Comparison of ENCODE assay signal across 19 mouse cellular contexts in genomic region chr2:66117686-66118085, GRCm38 (mm10). TPM values are rescaled to one million over a fixed set of nuclear protein-coding genes. Genes with fewer than 3 reads are reported as not detected.
A peak's percentile ranks its signal among the peaks of the same experiment; 100 is the strongest.
DNase-seq lines count a peak whose midpoint lies in the region; ATAC-seq and TF ChIP-seq lines count a peak whose summit lies in the region.
"Had no signal": no experiment of that assay in that cellular context is flagged by ENCODE, and none has a peak within 500 bp of the region (broad histone marks: within the 10 kb centered on the region; RNA-seq: fewer than 3 reads in every experiment).

No protein-coding gene starts in this region.

- H3K27ac ChIP-seq in forebrain, embryonic 10.5 days: 0 out of 2 replicates have a peak overlapping the region, but pooled peaks have one; percentile 35
- H3K27ac ChIP-seq in forebrain, postnatal 0 days (ENCODE audit: low read depth, low read length): no peak overlapping the region
- H3K27ac ChIP-seq in heart, embryonic 10.5 days: no peak overlapping the region
- no peak overlapping the region for H3K27ac ChIP-seq in midbrain, embryonic 15.5 days
- H3K27ac ChIP-seq: embryonic facial prominence, embryonic 15.5 days; forebrain, embryonic 15.5 days; hindbrain, embryonic 14.5 days; lung, embryonic 15.5 days; neural tube, embryonic 15.5 days had no signal

- ATAC-seq in forebrain, postnatal 0 days: no peak
- no peak for ATAC-seq in midbrain, embryonic 15.5 days (replicated peaks)
- ATAC-seq: forebrain, embryonic 15.5 days had no signal

- WGBS in forebrain, embryonic 10.5 days: 62% methylated on average over 3 of the region's 3 CpGs
- 52% methylated on average over 3 of the region's 3 CpGs for WGBS in forebrain, postnatal 0 days
- 60% methylated on average over 3 of the region's 3 CpGs for WGBS in heart, embryonic 10.5 days
- 82% methylated on average over 3 of the region's 3 CpGs for WGBS in midbrain, embryonic 15.5 days

- H3K9ac ChIP-seq in forebrain, postnatal 0 days: no peak overlapping the region
- H3K9ac ChIP-seq in midbrain, embryonic 15.5 days: no peak overlapping the region
- H3K9ac ChIP-seq: embryonic facial prominence, embryonic 15.5 days; forebrain, embryonic 15.5 days; hindbrain, embryonic 14.5 days; lung, embryonic 15.5 days; neural tube, embryonic 15.5 days had no signal

- H3K36me3 ChIP-seq in forebrain, embryonic 10.5 days (replicated peaks): no peaks in the 10 kb centered on the region
- no peaks in the 10 kb centered on the region for H3K36me3 ChIP-seq in forebrain, postnatal 0 days (ENCODE audit: insufficient read depth)
- no peaks in the 10 kb centered on the region for H3K36me3 ChIP-seq in heart, embryonic 10.5 days
- H3K36me3 ChIP-seq in midbrain, embryonic 15.5 days (replicated peaks): no peaks in the 10 kb centered on the region
- H3K36me3 ChIP-seq: embryonic facial prominence, embryonic 15.5 days; forebrain, embryonic 15.5 days; G1E; lung, embryonic 15.5 days; neural tube, embryonic 15.5 days had no signal

- intact Hi-C loops in heart, postnatal 10 days (cut with DNase I): no loop called here

- peaks cover 11% of the 10 kb centered on the region for H3K27me3 ChIP-seq in forebrain, embryonic 10.5 days (ENCODE audit: poor library complexity, severe bottlenecking)
- H3K27me3 ChIP-seq in forebrain, postnatal 0 days (ENCODE audit: insufficient read depth, low read length): no peaks in the 10 kb centered on the region; the same call in 1 of the 2 replicates
- H3K27me3 ChIP-seq in heart, embryonic 10.5 days (ENCODE audit: insufficient read depth, poor library complexity, severe bottlenecking): peaks cover 12% of the 10 kb centered on the region
- peaks cover 5% of the 10 kb centered on the region; the same call in 1 of the 2 replicates for H3K27me3 ChIP-seq in midbrain, embryonic 15.5 days (replicated peaks)

- no peak for DNase-seq in forebrain, embryonic 10.5 days (ENCODE audit: extremely low spot score, low spot score)
- DNase-seq in forebrain, postnatal 0 days: no peak
- peak; percentile 12 to 15 for DNase-seq in heart, postnatal 10 days
- DNase-seq in heart, embryonic 10.5 days (ENCODE audit: low spot score): no peak
- peak; percentile 20 for DNase-seq in 3134 (ENCODE audit: extremely low read depth, insufficient read length, low spot score)
- DNase-seq in kidney, adult 8-10 months: peak; percentile 75 to 79
- DNase-seq in urinary bladder, postnatal 25 days (ENCODE audit: low spot score): no peak
- DNase-seq: cerebellum, adult 18-20 months; layer of hippocampus, postnatal 36 days; right cerebral cortex, adult 18-20 months; thymus, postnatal 4 days had no signal

- TF ChIP-seq CTCF in forebrain, postnatal 0 days (IDR thresholded peaks at IDR 0.05; ENCODE audit: low read depth): no peak

- H3K4me1 ChIP-seq in forebrain, embryonic 10.5 days: peaks cover 10% of the 10 kb centered on the region
- H3K4me1 ChIP-seq in forebrain, postnatal 0 days (ENCODE audit: insufficient read depth): no peaks in the 10 kb centered on the region
- H3K4me1 ChIP-seq in heart, embryonic 10.5 days: peaks cover 10% of the 10 kb centered on the region; the same call in 1 of the 2 replicates
- H3K4me1 ChIP-seq in midbrain, embryonic 15.5 days: no peaks in the 10 kb centered on the region
- H3K4me1 ChIP-seq: embryonic facial prominence, embryonic 15.5 days; forebrain, embryonic 15.5 days; lung, embryonic 15.5 days; neural tube, embryonic 15.5 days had no signal

- no peaks in the 10 kb centered on the region for H3K9me3 ChIP-seq in forebrain, embryonic 10.5 days
- H3K9me3 ChIP-seq in forebrain, postnatal 0 days (ENCODE audit: low read length): no peaks in the 10 kb centered on the region
- H3K9me3 ChIP-seq in heart, embryonic 10.5 days: no peaks in the 10 kb centered on the region
- no peaks in the 10 kb centered on the region for H3K9me3 ChIP-seq in midbrain, embryonic 15.5 days
- H3K9me3 ChIP-seq: embryonic facial prominence, embryonic 15.5 days; forebrain, embryonic 15.5 days; lung, embryonic 15.5 days; neural tube, embryonic 15.5 days had no signal

- H3K4me3 ChIP-seq in forebrain, embryonic 10.5 days: no peak overlapping the region
- H3K4me3 ChIP-seq in forebrain, postnatal 0 days (ENCODE audit: low read depth, low read length): no peak overlapping the region
- no peak overlapping the region for H3K4me3 ChIP-seq in heart, embryonic 10.5 days
- no peak overlapping the region for H3K4me3 ChIP-seq in midbrain, embryonic 15.5 days
- H3K4me3 ChIP-seq: embryonic facial prominence, embryonic 15.5 days; forebrain, embryonic 15.5 days; lung, embryonic 15.5 days; neural tube, embryonic 15.5 days had no signal

- H3K4me2 ChIP-seq in forebrain, postnatal 0 days (ENCODE audit: low read depth): no peak overlapping the region
- no peak overlapping the region for H3K4me2 ChIP-seq in midbrain, embryonic 15.5 days
- H3K4me2 ChIP-seq: embryonic facial prominence, embryonic 15.5 days; forebrain, embryonic 15.5 days; hindbrain, embryonic 14.5 days; lung, embryonic 15.5 days; neural tube, embryonic 15.5 days had no signal

RNA-seq across cellular contexts. Expression of gene Galnt3, which starts 7.1 kb away (rescaled TPM):
- polyA plus RNA-seq in forebrain, embryonic 10.5 days (2016; fragmentation: Nextera tagmentation; extraction: Ambion mirVana): 0.34 and 0.60 TPM in 2 replicates
- total RNA-seq in forebrain, postnatal 0 days (2014; rRNA removed): 2.0 and 4.6 TPM in 2 replicates
- 0.73 and 1.8 TPM in 2 replicates for polyA plus RNA-seq in forebrain, postnatal 0 days (2015; fragmentation: Nextera tagmentation; extraction: Ambion mirVana)
- total RNA-seq in heart, postnatal 10 days (2021): not detected
- polyA plus RNA-seq in heart, embryonic 10.5 days (2016; fragmentation: Nextera tagmentation; extraction: Ambion mirVana): 0.25 and 2.0 TPM in 2 replicates
- 1.6 and 2.0 TPM in 2 replicates for polyA plus RNA-seq in midbrain, embryonic 15.5 days (2015; fragmentation: Nextera tagmentation; extraction: Ambion mirVana)
- total RNA-seq: G1E; megakaryocyte-erythroid progenitor cell, adult 5-6 weeks had no signal
- polyA plus RNA-seq: G1E had no signal

Comparison
In these comparisons a context has a peak if more than half of its experiments do, and no peak if none do; other contexts are left out.
1. DNase-seq: peak in heart, postnatal 10 days (2 of 2), 3134 (single experiment) and kidney, adult 8-10 months (2 of 2); none in forebrain, embryonic 10.5 days (single experiment), forebrain, postnatal 0 days (single experiment), heart, embryonic 10.5 days (single experiment) and urinary bladder, postnatal 25 days (single experiment).